Mouse (Mus musculus): Measurements from ENCODE around the gene Cdk20.

Cdk20 gene

GRCm38 (mm10) chr13:64432017-64432995 lies at the start of gene Cdk20:
TSS of gene Cdk20 (plus strand) at chr13:64432314.
- DNase-seq (ENCODE audit: low spot score) = peak; percentile 95

GRCm38 (mm10) chr13:64384937-64385336 lies 47.2 kb upstream of the Cdk20 start:
- no peak for DNase-seq (ENCODE audit: low spot score)

- no peak for DNase-seq (ENCODE audit: low spot score)
Measured at GRCm38 (mm10) chr13:64386048-64386447, 46.1 kb upstream of the Cdk20 start.

- no peak for DNase-seq (ENCODE audit: low spot score)
Measured at GRCm38 (mm10) chr13:64388415-64388814, 43.7 kb upstream of the Cdk20 start.

GRCm38 (mm10) chr13:64396979-64397378 lies 35.1 kb upstream of the Cdk20 start:
- DNase-seq (ENCODE audit: low spot score) = no peak

- DNase-seq (ENCODE audit: low spot score) = no peak
Measured at GRCm38 (mm10) chr13:64398065-64398464, 34.0 kb upstream of the Cdk20 start.

GRCm38 (mm10) chr13:64399906-64400305 lies 32.2 kb upstream of the Cdk20 start:
- no peak for DNase-seq (ENCODE audit: low spot score)

- DNase-seq (ENCODE audit: low spot score) = no peak
Measured at GRCm38 (mm10) chr13:64400801-64401361, 31.2 kb upstream of the Cdk20 start.

- no peak for DNase-seq (ENCODE audit: low spot score)
Measured at GRCm38 (mm10) chr13:64402006-64402405, 30.1 kb upstream of the Cdk20 start.

- DNase-seq (ENCODE audit: low spot score) = peak; percentile 27
Measured at GRCm38 (mm10) chr13:64402504-64402949, 29.6 kb upstream of the Cdk20 start.

- DNase-seq (ENCODE audit: low spot score) = no peak
Measured at GRCm38 (mm10) chr13:64402951-64403460, 29.1 kb upstream of the Cdk20 start.

- no peak for DNase-seq (ENCODE audit: low spot score)
Measured at GRCm38 (mm10) chr13:64403519-64403918, 28.6 kb upstream of the Cdk20 start.

GRCm38 (mm10) chr13:64405550-64405949 lies 26.6 kb upstream of the Cdk20 start:
- no peak for DNase-seq (ENCODE audit: low spot score)

GRCm38 (mm10) chr13:64407992-64408391 lies 24.1 kb upstream of the Cdk20 start:
- DNase-seq (ENCODE audit: low spot score) = no peak

- no peak for DNase-seq (ENCODE audit: low spot score)
Measured at GRCm38 (mm10) chr13:64410604-64411003, 21.5 kb upstream of the Cdk20 start.

GRCm38 (mm10) chr13:64411282-64411681 lies 20.8 kb upstream of the Cdk20 start:
- DNase-seq (ENCODE audit: low spot score) = no peak

GRCm38 (mm10) chr13:64412752-64413257 lies 19.3 kb upstream of the Cdk20 start:
- DNase-seq (ENCODE audit: low spot score) = no peak

- DNase-seq (ENCODE audit: low spot score) = no peak
Measured at GRCm38 (mm10) chr13:64415659-64416058, 16.5 kb upstream of the Cdk20 start.

GRCm38 (mm10) chr13:64416955-64417601 lies 15.0 kb upstream of the Cdk20 start:
- DNase-seq (ENCODE audit: low spot score) = no peak

GRCm38 (mm10) chr13:64420847-64421246 lies 11.3 kb upstream of the Cdk20 start:
- no peak for DNase-seq (ENCODE audit: low spot score)

- DNase-seq (ENCODE audit: low spot score) = no peak
Measured at GRCm38 (mm10) chr13:64421386-64421785, 10.7 kb upstream of the Cdk20 start.

GRCm38 (mm10) chr13:64421952-64422606 lies 10.0 kb upstream of the Cdk20 start:
- no peak for DNase-seq (ENCODE audit: low spot score)
